8 mouse cellular contexts compared by ENCODE assay signal in the genomic region with DNA sequence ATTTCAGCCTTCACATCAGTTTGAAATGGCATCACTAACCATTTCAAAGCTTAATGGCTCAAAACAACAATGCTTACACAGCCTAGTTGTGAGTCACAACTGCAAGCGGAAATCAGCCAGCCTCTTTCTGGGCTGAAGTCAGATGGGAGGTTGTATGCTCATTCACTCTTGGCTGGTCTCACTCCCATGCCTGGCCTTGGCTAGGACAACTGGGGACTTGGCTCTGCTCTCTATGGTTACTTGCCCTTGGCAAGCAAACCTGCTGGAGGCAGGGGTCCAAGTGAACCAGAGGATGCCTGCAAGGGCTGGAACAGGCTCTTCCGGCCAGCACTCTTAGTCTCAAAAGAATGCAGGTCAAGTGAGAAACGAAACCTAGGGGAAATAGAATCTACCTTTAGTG.
DNase-seq lines count a peak whose midpoint lies in the region; ATAC-seq lines count a peak whose summit lies in the region.

No protein-coding gene starts in this region.

- 92% methylated on average over 3 of the region's 3 CpGs for WGBS in forebrain, embryonic 13.5 days
- WGBS in forebrain, embryonic 11.5 days = 84% methylated on average over 3 of the region's 3 CpGs
- WGBS in intestine, embryonic 16.5 days = 86% methylated on average over 3 of the region's 3 CpGs

- H3K4me2 ChIP-seq in forebrain, embryonic 13.5 days = no peak overlapping the region
- H3K4me2 ChIP-seq in forebrain, embryonic 11.5 days (ENCODE audit: low read depth, low read length, severe bottlenecking) = no peak overlapping the region
- no peak overlapping the region for H3K4me2 ChIP-seq in intestine, embryonic 16.5 days (ENCODE audit: low read depth, low read length)

- H3K4me3 ChIP-seq in forebrain, embryonic 13.5 days = no peak overlapping the region
- no peak overlapping the region for H3K4me3 ChIP-seq in forebrain, embryonic 11.5 days (ENCODE audit: low read depth, low read length)
- H3K4me3 ChIP-seq in intestine, embryonic 16.5 days (ENCODE audit: low read length) = no peak overlapping the region

- peak; percentile 82; the same call in 1 of the 2 replicates for ATAC-seq in forebrain, embryonic 13.5 days
- ATAC-seq in forebrain, embryonic 11.5 days (replicated peaks; ENCODE audit: low FRiP score) = no peak
- no peak for ATAC-seq in intestine, embryonic 16.5 days

- intact Hi-C loops in left cerebral cortex, postnatal 25 days (cut with DNase I) = no loop called here

- no peaks in the 10 kb centered on the region for H3K4me1 ChIP-seq in forebrain, embryonic 13.5 days
- no peaks in the 10 kb centered on the region for H3K4me1 ChIP-seq in forebrain, embryonic 11.5 days (replicated peaks; ENCODE audit: control insufficient read depth, insufficient read depth, low read length)
- no peaks in the 10 kb centered on the region for H3K4me1 ChIP-seq in intestine, embryonic 16.5 days (ENCODE audit: control insufficient read depth, insufficient read depth, low read length)

- H3K27me3 ChIP-seq in forebrain, embryonic 13.5 days = no peaks in the 10 kb centered on the region
- no peaks in the 10 kb centered on the region for H3K27me3 ChIP-seq in forebrain, embryonic 11.5 days (ENCODE audit: control insufficient read depth, insufficient read depth, low read length)
- H3K27me3 ChIP-seq in intestine, embryonic 16.5 days (replicated peaks; ENCODE audit: control insufficient read depth, insufficient read depth, low read length) = no peaks in the 10 kb centered on the region

- no peak overlapping the region for H3K27ac ChIP-seq in forebrain, embryonic 13.5 days
- H3K27ac ChIP-seq in forebrain, embryonic 11.5 days (ENCODE audit: low read depth, low read length) = no peak overlapping the region
- no peak overlapping the region for H3K27ac ChIP-seq in intestine, embryonic 16.5 days (ENCODE audit: low read length)

- no peaks in the 10 kb centered on the region for H3K9me3 ChIP-seq in forebrain, embryonic 13.5 days (replicated peaks)
- no peaks in the 10 kb centered on the region for H3K9me3 ChIP-seq in forebrain, embryonic 11.5 days (ENCODE audit: control insufficient read depth, low read length)
- H3K9me3 ChIP-seq in intestine, embryonic 16.5 days (ENCODE audit: control insufficient read depth, low read length) = no peaks in the 10 kb centered on the region

- no peaks in the 10 kb centered on the region for H3K36me3 ChIP-seq in forebrain, embryonic 13.5 days (ENCODE audit: poor library complexity, severe bottlenecking)
- H3K36me3 ChIP-seq in forebrain, embryonic 11.5 days (ENCODE audit: control insufficient read depth, insufficient read depth, low read length) = no peaks in the 10 kb centered on the region
- H3K36me3 ChIP-seq in intestine, embryonic 16.5 days (ENCODE audit: control insufficient read depth, insufficient read depth, low read length) = no peaks in the 10 kb centered on the region

- DNase-seq in forebrain, embryonic 11.5 days (ENCODE audit: low spot score) = no peak
- peak; percentile 18 for DNase-seq in urinary bladder, postnatal 14 days (ENCODE audit: low spot score)
- DNase-seq in urinary bladder, adult 2 months (ENCODE audit: low spot score) = no peak
- peak; percentile 17 for DNase-seq in gonadal fat pad, adult 2 months (ENCODE audit: low read depth)
- DNase-seq in left cerebral cortex, postnatal 25 days (ENCODE audit: low spot score in 2 of 2) = peak; percentile 42 to 61
- DNase-seq in natural killer cell, adult 2 months (ENCODE audit: low spot score in 2 of 2) = no peak

- H3K9ac ChIP-seq in forebrain, embryonic 13.5 days = no peak overlapping the region
- H3K9ac ChIP-seq in forebrain, embryonic 11.5 days (ENCODE audit: low read length) = no peak overlapping the region
- H3K9ac ChIP-seq in intestine, embryonic 16.5 days (ENCODE audit: low read depth, low read length) = no peak overlapping the region

Comparison
In these comparisons a context has a peak if more than half of its experiments do, and no peak if none do; other contexts are left out.
1. DNase-seq: peak in urinary bladder, postnatal 14 days (single experiment), gonadal fat pad, adult 2 months (single experiment) and left cerebral cortex, postnatal 25 days (2 of 2); none in forebrain, embryonic 11.5 days (single experiment), urinary bladder, adult 2 months (single experiment) and natural killer cell, adult 2 months (0 of 2).